Mouse (Mus musculus) CD4-positive, CD25-positive, alpha-beta regulatory T cell, adult 2 months (primary cell): ENCODE measurements around the gene Plek2.
"Not testable (repeated sequence)": the region's sequence is repeated elsewhere in the genome, so short reads cannot be mapped to it uniquely, and the experiment has no call there.

Experiments used
- DNase-seq: peaks from one replicate; pipeline ENCODE4 v3.0.0-alpha.2; 2012; ENCODE audit warnings: low read depth, low spot score

Gene Plek2

GRCm38 (mm10) chr12:78906707-78907162 is at the start of gene Plek2:
Gene Plek2, minus strand, starts transcription at chr12:78906964.
- peak; percentile 68 for DNase-seq

GRCm38 (mm10) chr12:78956405-78956804 is 49.6 kb upstream of the Plek2 start:
- DNase-seq: no peak

GRCm38 (mm10) chr12:78952484-78952883 is 45.7 kb upstream of the Plek2 start:
- no peak for DNase-seq

GRCm38 (mm10) chr12:78952053-78952452 is 45.3 kb upstream of the Plek2 start:
- DNase-seq: no peak

GRCm38 (mm10) chr12:78947661-78948060 is 40.9 kb upstream of the Plek2 start:
- no peak for DNase-seq

- DNase-seq: peak; percentile 48
Observed at GRCm38 (mm10) chr12:78947161-78947560, 40.4 kb upstream of the Plek2 start.

- DNase-seq: no peak
Observed at GRCm38 (mm10) chr12:78942931-78943330, 36.2 kb upstream of the Plek2 start.

- peak; percentile 10 for DNase-seq
Observed at GRCm38 (mm10) chr12:78940081-78940480, 33.3 kb upstream of the Plek2 start.

- DNase-seq: no peak
Observed at GRCm38 (mm10) chr12:78939393-78940037, 32.8 kb upstream of the Plek2 start.

GRCm38 (mm10) chr12:78936494-78936893 is 29.7 kb upstream of the Plek2 start:
- no peak for DNase-seq

- DNase-seq: no peak
Observed at GRCm38 (mm10) chr12:78929900-78930299, 23.1 kb upstream of the Plek2 start.

GRCm38 (mm10) chr12:78927287-78927686 is 20.5 kb upstream of the Plek2 start:
- DNase-seq: no peak

GRCm38 (mm10) chr12:78923539-78924189 is 16.9 kb upstream of the Plek2 start:
- no peak for DNase-seq

GRCm38 (mm10) chr12:78922977-78923376 is 16.2 kb upstream of the Plek2 start:
- DNase-seq: not testable (repeated sequence)

GRCm38 (mm10) chr12:78922058-78922457 is 15.3 kb upstream of the Plek2 start:
- no peak for DNase-seq

- no peak for DNase-seq
Observed at GRCm38 (mm10) chr12:78921421-78921820, 14.7 kb upstream of the Plek2 start.

- DNase-seq: peak; percentile 90
Observed at GRCm38 (mm10) chr12:78919079-78919712, 12.4 kb upstream of the Plek2 start.

- peak; percentile 93 for DNase-seq
Observed at GRCm38 (mm10) chr12:78918227-78919078, 11.7 kb upstream of the Plek2 start.

- DNase-seq: peak; percentile 25
Observed at GRCm38 (mm10) chr12:78916278-78916677, 9.5 kb upstream of the Plek2 start.

GRCm38 (mm10) chr12:78915561-78915960 is 8.8 kb upstream of the Plek2 start:
- DNase-seq: no peak

GRCm38 (mm10) chr12:78914458-78914857 is 7.7 kb upstream of the Plek2 start:
- no peak for DNase-seq
